Mouse (Mus musculus) embryonic stem cell, embryonic (primary cell): ENCODE measurements at regions not wholly inside any gene's neighbourhood (a gene's known extent, or its start where the extent isn't known, plus 50 kb on each side); places are given as distances from the start of the nearest gene placed in this dataset.

ENCODE experiments used
- CTCF ChIA-PET, 4 experiments: fragments of 300-600 bp in 2 of 4; fragments of 350-600 bp in 2 of 4; sonication (Branson Sonifier 250); formaldehyde crosslinking; loops; one replicate each; lab custom pipeline; 2022; ENCODE audit warnings: inconsistent platforms in 2 of 4; lab: Charles Lee
- POLR2A ChIA-PET, 4 experiments: fragments of 300-600 bp in 2 of 4; fragments of 350-600 bp in 2 of 4; sonication (Branson Sonifier 250); formaldehyde crosslinking; loops; one replicate each; lab custom pipeline; 2022; ENCODE audit warnings: antibody characterized with exemption in 4 of 4, inconsistent platforms in 1 of 4; lab: Charles Lee

GRCm38 (mm10) chr17:77200256-77200655, 999.8 kb upstream of the Crim1 start:
- ChIA-PET CTCF (no interaction called here), POLR2A (no interaction called here)

GRCm38 (mm10) chr17:77200671-77201070, 999.4 kb upstream of the Crim1 start:
- POLR2A ChIA-PET = no interaction called here
- CTCF ChIA-PET = no interaction called here

GRCm38 (mm10) chr17:77210947-77211346, 989.1 kb upstream of the Crim1 start:
- ChIA-PET CTCF (no interaction called here), POLR2A (no interaction called here)

GRCm38 (mm10) chr17:77245031-77245430, 955.0 kb upstream of the Crim1 start:
- ChIA-PET POLR2A (interaction anchor here in 1 of 4 experiments (0.8 kb wide), 1 partner anchor 37 kb away, joined by 3 read pairs; no protein-coding TSS in a partner anchor), CTCF (no interaction called here)
